Mouse (Mus musculus) CH12.LX (cell line): Measurements from ENCODE around the gene Maz. TPM values are rescaled to one million over a fixed set of nuclear protein-coding genes. Genes with fewer than 3 reads are reported as not detected.

ENCODE experiments used
- DNase-seq: peaks from one replicate; pipeline ENCODE4 v3.0.0-alpha.2; 2013; ENCODE audit errors: extremely low read depth
- H3K27ac ChIP-seq: 2 replicates; pipeline ENCODE4 v1.5.1; 2012; ENCODE audit warnings: low read depth, mild to moderate bottlenecking, control low read depth, moderate library complexity; ENCODE audit not compliant: insufficient read depth
- H3K27me3 ChIP-seq: replicated peaks from 2 replicates; pipeline ENCODE3; 2012; ENCODE audit warnings: inconsistent platforms
- H3K36me3 ChIP-seq, 2 experiments: replicated peaks in 1 of 2; 2 replicates each; pipeline versions ENCODE3 to v1.6.1; 2012; ENCODE audit warnings: inconsistent platforms in 1 of 2, low read length in 1 of 2, mild to moderate bottlenecking in 1 of 2, mixed read lengths in 1 of 2, moderate library complexity in 1 of 2; ENCODE audit not compliant: control insufficient read depth in 1 of 2, insufficient read depth in 1 of 2
- H3K4me1 ChIP-seq, 2 experiments: 2 replicates each; pipeline ENCODE4 v1.6.1; 2012; ENCODE audit warnings: inconsistent platforms in 1 of 2, moderate library complexity in 1 of 2; ENCODE audit not compliant: insufficient read depth in 2 of 2, control insufficient read depth in 1 of 2
- H3K4me2 ChIP-seq: 2 replicates; pipeline ENCODE4 v1.6.1; 2012; ENCODE audit warnings: low read depth, mild to moderate bottlenecking, control low read depth; ENCODE audit not compliant: poor library complexity, insufficient read depth, severe bottlenecking
- H3K4me3 ChIP-seq, 3 experiments: fragments of 150-350 bp in 1 of 3; sonication (generic) in 1 of 3; replicated peaks in 1 of 3; 2 replicates each; pipeline versions ENCODE3 to v1.5.1; 2011 to 2012; ENCODE audit warnings: low read depth in 2 of 3, low read length in 2 of 3, mild to moderate bottlenecking in 2 of 3, moderate library complexity in 2 of 3, control low read depth in 1 of 3, improper control_type of control experiment in 1 of 3, inconsistent platforms in 1 of 3, mixed read lengths in 1 of 3; ENCODE audit not compliant: poor library complexity in 1 of 3
- H3K79me2 ChIP-seq: replicated peaks from 2 replicates; pipeline ENCODE4 v1.6.1; 2012; ENCODE audit warnings: mild to moderate bottlenecking, moderate library complexity; ENCODE audit not compliant: control insufficient read depth, poor library complexity, insufficient read depth, severe bottlenecking; ENCODE audit errors: extremely low read depth
- H3K9ac ChIP-seq: 2 replicates; pipeline ENCODE4 v1.6.1; 2012; ENCODE audit warnings: low read depth, mild to moderate bottlenecking, control low read depth, moderate library complexity; ENCODE audit not compliant: insufficient read depth
- H3K9me3 ChIP-seq: replicated peaks from 2 replicates; pipeline ENCODE3; 2012; ENCODE audit warnings: low read length, inconsistent platforms, mixed read lengths
- BHLHE40 ChIP-seq: IDR thresholded peaks from 2 replicates; pipeline ENCODE4 v1.6.1; 2011; ENCODE audit warnings: mild to moderate bottlenecking, low read depth, low read length, improper control_type of control experiment
- CHD1 ChIP-seq: IDR thresholded peaks from 2 replicates; pipeline ENCODE4 v1.6.1; 2012; ENCODE audit warnings: low read depth, low read length, improper control_type of control experiment, inconsistent platforms
- CHD2 ChIP-seq: IDR thresholded peaks from 2 replicates; pipeline ENCODE4 v1.6.1; 2011; ENCODE audit warnings: low read length, improper control_type of control experiment
- CTCF ChIP-seq, 2 experiments: IDR thresholded peaks in 1 of 2; conservative IDR thresholded peaks in 1 of 2; 2 replicates each; pipeline ENCODE4 v1.5.1; 2011 to 2012; ENCODE audit warnings: low read depth in 2 of 2, low read length in 2 of 2, improper control_type of control experiment in 1 of 2, inconsistent platforms in 1 of 2, mild to moderate bottlenecking in 1 of 2, moderate library complexity in 1 of 2
- E2F4 ChIP-seq: IDR thresholded peaks from 2 replicates; pipeline ENCODE4 v1.6.1; 2011; ENCODE audit warnings: low read depth, low read length, improper control_type of control experiment; ENCODE audit not compliant: insufficient replicate concordance
- ELF1 ChIP-seq: IDR thresholded peaks from 2 replicates; pipeline ENCODE4 v1.6.1; 2014; ENCODE audit warnings: low read depth, mild to moderate bottlenecking, inconsistent platforms, low read length, improper control_type of control experiment
- EP300 ChIP-seq: IDR thresholded peaks from 2 replicates; pipeline ENCODE4 v1.6.1; 2011; ENCODE audit warnings: low read length, improper control_type of control experiment
- ETS1 ChIP-seq: conservative IDR thresholded peaks from 2 replicates; pipeline ENCODE4 v1.6.1; 2012; ENCODE audit warnings: low read depth, mild to moderate bottlenecking, inconsistent platforms, low read length, improper control_type of control experiment, moderate library complexity
- GABPA ChIP-seq: IDR thresholded peaks from 2 replicates; pipeline ENCODE4 v1.6.1; 2012; ENCODE audit warnings: low read depth, low read length, improper control_type of control experiment, inconsistent platforms; ENCODE audit not compliant: insufficient replicate concordance
- HCFC1 ChIP-seq: IDR thresholded peaks from 2 replicates; pipeline ENCODE4 v1.6.1; 2012; ENCODE audit warnings: low read depth, mild to moderate bottlenecking, inconsistent platforms, low read length, improper control_type of control experiment
- IRF4 ChIP-seq: IDR thresholded peaks from 2 replicates; pipeline ENCODE4 v1.6.1; 2014; ENCODE audit warnings: low read depth, mild to moderate bottlenecking, inconsistent platforms, low read length, improper control_type of control experiment
- JUN ChIP-seq: IDR thresholded peaks from 2 replicates; pipeline ENCODE4 v1.6.1; 2011; ENCODE audit warnings: low read depth, mild to moderate bottlenecking, low read length, improper control_type of control experiment, moderate library complexity; ENCODE audit not compliant: insufficient read depth
- JUND ChIP-seq: conservative IDR thresholded peaks from 2 replicates; pipeline ENCODE4 v1.6.1; 2011; ENCODE audit warnings: low read depth, low read length, improper control_type of control experiment
- KAT2A ChIP-seq: IDR thresholded peaks from 2 replicates; pipeline ENCODE4 v1.6.1; 2012; ENCODE audit warnings: low read length, improper control_type of control experiment, inconsistent platforms; ENCODE audit not compliant: insufficient replicate concordance
- MAFK ChIP-seq: IDR thresholded peaks from 2 replicates; pipeline ENCODE4 v1.6.1; 2011; ENCODE audit warnings: low read length, improper control_type of control experiment; ENCODE audit not compliant: insufficient replicate concordance
- MAX ChIP-seq: IDR thresholded peaks from 2 replicates; pipeline ENCODE4 v1.6.1; 2011; ENCODE audit warnings: low read length, improper control_type of control experiment
- MAZ ChIP-seq: IDR thresholded peaks from 2 replicates; pipeline ENCODE4 v1.6.1; 2012; ENCODE audit warnings: low read depth, mild to moderate bottlenecking, inconsistent platforms, low read length, improper control_type of control experiment, moderate library complexity
- MEF2A ChIP-seq: IDR thresholded peaks from 2 replicates; pipeline ENCODE4 v1.6.1; 2014; ENCODE audit warnings: low read depth, mild to moderate bottlenecking, inconsistent platforms, low read length, improper control_type of control experiment, borderline replicate concordance
- MXI1 ChIP-seq: IDR thresholded peaks from 2 replicates; pipeline ENCODE4 v1.6.1; 2011; ENCODE audit warnings: mild to moderate bottlenecking, low read depth, low read length, improper control_type of control experiment
- MYC ChIP-seq: IDR thresholded peaks from 2 replicates; pipeline ENCODE4 v1.6.1; 2011; ENCODE audit warnings: low read depth, mild to moderate bottlenecking, improper control_type of control experiment, low read length
- NELFE ChIP-seq: IDR thresholded peaks from 2 replicates; pipeline ENCODE4 v1.6.1; 2011; ENCODE audit warnings: low read depth, low read length, improper control_type of control experiment
- NRF1 ChIP-seq: IDR thresholded peaks from 2 replicates; pipeline ENCODE4 v1.6.1; 2014; ENCODE audit warnings: low read depth, mild to moderate bottlenecking, inconsistent platforms, low read length, improper control_type of control experiment, moderate library complexity
- PAX5 ChIP-seq: IDR thresholded peaks from 2 replicates; pipeline ENCODE4 v1.6.1; 2012; ENCODE audit warnings: low read length, inconsistent platforms, mixed read lengths
- POLR2A ChIP-seq: IDR thresholded peaks from 2 replicates; pipeline ENCODE4 v1.6.1; 2011; ENCODE audit warnings: low read depth, mild to moderate bottlenecking, improper control_type of control experiment, low read length
- POLR2AphosphoS2 ChIP-seq: IDR thresholded peaks from 2 replicates; pipeline ENCODE4 v1.6.1; 2011; ENCODE audit warnings: low read depth, low read length, improper control_type of control experiment
- RAD21 ChIP-seq: IDR thresholded peaks from 2 replicates; pipeline ENCODE4 v1.6.1; 2011; ENCODE audit warnings: low read depth, mild to moderate bottlenecking, low read length, improper control_type of control experiment, moderate library complexity
- RCOR1 ChIP-seq: conservative IDR thresholded peaks from 2 replicates; pipeline ENCODE4 v1.6.1; 2012; ENCODE audit warnings: low read depth, mild to moderate bottlenecking, inconsistent platforms, low read length, improper control_type of control experiment
- SIN3A ChIP-seq: IDR thresholded peaks from 2 replicates; pipeline ENCODE4 v1.6.1; 2012; ENCODE audit warnings: low read length, improper control_type of control experiment, inconsistent platforms
- SMC3 ChIP-seq: IDR thresholded peaks from 2 replicates; pipeline ENCODE4 v1.6.1; 2011; ENCODE audit warnings: low read depth, low read length, improper control_type of control experiment
- TBP ChIP-seq: conservative IDR thresholded peaks from 2 replicates; pipeline ENCODE4 v1.6.1; 2011; ENCODE audit warnings: low read depth, low read length, improper control_type of control experiment
- TCF12 ChIP-seq: IDR thresholded peaks from 2 replicates; pipeline ENCODE4 v1.6.1; 2014; ENCODE audit warnings: low read depth, mild to moderate bottlenecking, inconsistent platforms, low read length, improper control_type of control experiment
- UBTF ChIP-seq: IDR thresholded peaks from 2 replicates; pipeline ENCODE4 v1.6.1; 2012; ENCODE audit warnings: low read depth, mild to moderate bottlenecking, inconsistent platforms, low read length, improper control_type of control experiment, moderate library complexity
- USF1 ChIP-seq: IDR thresholded peaks from 2 replicates; pipeline ENCODE4 v1.6.1; 2014; ENCODE audit warnings: low read depth, mild to moderate bottlenecking, inconsistent platforms, low read length, improper control_type of control experiment
- USF2 ChIP-seq: conservative IDR thresholded peaks from 2 replicates; pipeline ENCODE4 v1.6.1; 2011; ENCODE audit warnings: low read depth, low read length, improper control_type of control experiment
- ZC3H11A ChIP-seq: IDR thresholded peaks from 2 replicates; pipeline ENCODE4 v1.6.1; 2012; ENCODE audit warnings: low read depth, mild to moderate bottlenecking, inconsistent platforms, low read length, improper control_type of control experiment
- ZKSCAN1 ChIP-seq: IDR thresholded peaks from 2 replicates; pipeline ENCODE4 v1.6.1; 2012; ENCODE audit warnings: low read depth, inconsistent platforms, low read length, improper control_type of control experiment, borderline replicate concordance
- ZMIZ1 ChIP-seq: IDR thresholded peaks from 2 replicates; pipeline ENCODE4 v1.6.1; 2012; ENCODE audit warnings: low read depth, mild to moderate bottlenecking, inconsistent platforms, low read length, improper control_type of control experiment
- ZNF384 ChIP-seq: IDR thresholded peaks from 2 replicates; pipeline ENCODE4 v1.6.1; 2012; ENCODE audit warnings: low read depth, low read length, improper control_type of control experiment, inconsistent platforms
- dilution Hi-C: fragments of 300-500 bp; cut with MboI; formaldehyde crosslinking; loops from 2 replicates; pipeline ENCODE4 v1.14.3; 2020; ENCODE audit warnings: low sequenced_read_pairs; ENCODE audit not compliant: extremely low pct_unique_long_range_greater_than_20kb, extremely low pct_ligation_motif_present
- in situ Hi-C: fragments of 300-500 bp; cut with MboI; formaldehyde crosslinking; loops from 3 replicates; pipeline ENCODE4 v1.14.3; 2019; ENCODE audit warnings: low sequenced_read_pairs, low pct_ligation_motif_present, low pct_unique_long_range_greater_than_20kb, mixed read lengths
- polyA plus RNA-seq: library from polyadenylated mRNA; unstranded; fragments of >175 nt; gene quantifications from 2 replicates; pipeline ENCODE4 v1.2.1, GENCODE M21; 2012; ENCODE audit warnings: low read depth; ENCODE audit not compliant: insufficient read length
- total RNA-seq, 2 experiments: library from RNA; depleted of rRNA; stranded (reverse); fragments of 300-350 nt in 1 of 2; fragments of >200 nt in 1 of 2; gene quantifications; 2 replicates each; pipeline ENCODE4 v1.2.3; 2012 to 2014

The Maz gene
- total RNA-seq (2012; rRNA removed) = 87.0 and 112 TPM in 2 replicates
- total RNA-seq (2014; rRNA removed) = 84.5 and 91.2 TPM in 2 replicates
- 219 and 241 TPM in 2 replicates for polyA plus RNA-seq

DNA sequence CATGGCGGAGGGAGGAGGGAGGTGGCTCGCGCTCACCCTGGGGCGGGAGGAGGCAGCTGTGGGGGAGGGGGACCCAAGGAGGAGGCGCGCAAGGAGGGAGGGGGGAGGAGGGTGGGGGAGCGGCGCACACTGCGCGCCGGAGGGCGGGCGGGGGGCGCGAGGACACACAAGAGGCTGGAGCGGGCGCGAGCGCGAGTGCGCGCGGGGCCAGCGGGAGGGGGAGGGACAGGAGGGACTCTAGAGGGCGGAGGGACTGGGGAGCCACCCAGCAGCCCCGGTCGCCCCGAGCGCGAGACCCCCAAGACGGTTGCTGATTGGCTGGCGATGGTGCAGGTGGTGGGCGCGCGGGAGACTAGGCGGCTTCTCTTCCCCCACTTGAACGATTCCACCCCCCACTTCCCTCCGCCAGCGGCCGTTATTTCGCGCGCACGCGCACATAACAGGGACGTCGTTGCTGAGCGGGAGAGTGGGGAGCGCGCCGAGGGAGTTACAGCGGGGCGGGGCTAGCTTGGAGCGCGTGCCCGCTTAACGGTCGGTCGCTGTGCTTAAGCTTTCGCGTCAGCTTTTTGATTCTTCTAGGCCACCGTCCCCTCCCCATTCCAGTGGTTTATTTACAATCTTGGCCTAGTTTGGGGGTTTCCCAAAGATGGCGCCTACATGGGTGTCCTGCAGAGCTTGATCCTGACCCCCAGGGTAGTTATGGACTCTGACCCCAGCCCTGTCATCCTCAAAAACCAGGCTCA lies at the start of gene Maz:
TSS of gene Maz (minus strand) at position 54 of the 743 bp plus-strand sequence.
- TF ChIP-seq IRF4 (peak; percentile 71), USF2 (no peak), BHLHE40 (no peak), NRF1 (peak; percentile 85), CTCF (conservative IDR thresholded peaks at IDR 0.05 in 1 of 2, IDR thresholded peaks at IDR 0.05 in 1 of 2; ENCODE audit: low read depth in 2 of 2, low read length in 2 of 2) (no peak), MEF2A (peak; percentile 81; the same call in 1 of the 2 replicates), KAT2A (no peak), POLR2A (peak; percentile 72), MAFK (no peak), MAX (peak; percentile 72), JUN (no peak), NELFE (peak; percentile 52; the same call in 1 of the 2 replicates), USF1 (no peak), GABPA (no peak), ELF1 (peak; percentile 64; the same call in 1 of the 2 replicates), MYC (peak; percentile 86), TCF12 (peak; percentile 78; the same call in 1 of the 2 replicates), JUND (no peak), RCOR1 (no peak), E2F4 (peak; percentile 83; the same call in 1 of the 2 replicates), ZNF384 (no peak), RAD21 (no peak), HCFC1 (peak; percentile 85), MXI1 (no peak), ZKSCAN1 (no peak), CHD2 (peak; percentile 75), PAX5 (no peak), EP300 (no peak), POLR2AphosphoS2 (peak; percentile 96), ZMIZ1 (peak; percentile 75; the same call in 1 of the 2 replicates), SMC3 (no peak), MAZ (peak; percentile 99), ETS1 (0 out of 2 replicates have a peak, but pooled peaks have one; percentile 41), SIN3A (peak; percentile 96), UBTF (no peak), TBP (0 out of 2 replicates have a peak, but pooled peaks have one; percentile 39), ZC3H11A (no peak), CHD1 (no peak)
- TF ChIP-seq, all 38 proteins: peak for 18
- Histone ChIP-seq H3K4me3 (peak within 1 kb of the TSS; percentile 76 to 80 (median 78)), H3K79me2 (peaks cover 22% of the 10 kb centered on the region), H3K27me3 (no peaks in the 10 kb centered on the region), H3K4me1 (peaks cover 17 to 30% of the 10 kb centered on the region in 2 experiments), H3K4me2 (peak within 1 kb of the TSS; percentile 72), H3K36me3 (peaks cover 47 to 74% of the 10 kb centered on the region in 2 experiments), H3K9me3 (no peaks in the 10 kb centered on the region), H3K27ac (peak within 1 kb of the TSS; percentile 93), H3K9ac (peak within 1 kb of the TSS; percentile 99)
- in situ Hi-C loops = no loop called here
- dilution Hi-C loops = no loop called here
- DNase-seq = peak; percentile 98
